Mouse (Mus musculus) lung, postnatal 0 days (tissue): ENCODE results near the gene Gm27179.
"Not testable (repeated sequence)": the region's sequence is repeated elsewhere in the genome, so short reads cannot be mapped to it uniquely, and the experiment has no call there.

Experiments used
- CTCF ChIP-seq: IDR thresholded peaks from 2 replicates; pipeline ENCODE4 v1.5.1; 2016; ENCODE audit warnings: antibody characterized with exemption, mild to moderate bottlenecking
- EP300 ChIP-seq: IDR thresholded peaks from 2 replicates; pipeline ENCODE4 v1.6.1; 2016; ENCODE audit warnings: antibody characterized with exemption, mild to moderate bottlenecking, control low read depth

DNA sequence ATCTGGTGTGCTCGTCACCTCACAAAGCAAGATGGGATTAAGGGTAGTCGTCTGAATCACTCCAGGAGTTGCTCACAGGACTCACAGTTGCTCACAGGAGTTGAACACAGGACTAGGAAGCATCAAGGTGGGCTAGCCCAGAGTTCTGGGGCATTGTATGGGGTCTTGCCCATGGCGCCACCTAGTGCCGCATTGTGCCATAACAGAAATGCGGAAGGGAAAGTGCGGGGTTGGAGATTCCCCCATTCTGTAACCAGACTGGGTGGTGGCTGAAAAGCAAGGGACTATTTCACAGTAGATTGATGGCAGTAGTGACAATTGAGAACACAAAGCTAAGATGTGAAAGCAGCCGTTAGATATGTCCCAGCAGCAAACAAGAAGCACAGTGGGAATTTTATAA, 30.3 kb upstream of the Gm27179 start:
- TF ChIP-seq CTCF, EP300: not testable (repeated sequence)
